Mouse (Mus musculus) thymus, adult 2 months (tissue): ENCODE data around the gene Fcrl5. TPM values are rescaled to one million over a fixed set of nuclear protein-coding genes. Genes with fewer than 3 reads are reported as not detected.

Experiments used
- DNase-seq: peaks from one replicate; pipeline ENCODE4 v3.0.0; 2021
- H3K27ac ChIP-seq: fragments of 200-500 bp; 2 replicates; pipeline ENCODE4 v1.5.1; 2012; ENCODE audit warnings: low read length, control low read depth; ENCODE audit not compliant: control insufficient read depth, insufficient read depth
- H3K27me3 ChIP-seq: fragments of 200-500 bp; 2 replicates; pipeline ENCODE4 v1.6.1; 2012; ENCODE audit warnings: mild to moderate bottlenecking, low read length, moderate library complexity, mixed read lengths; ENCODE audit not compliant: control insufficient read depth, insufficient read depth
- H3K36me3 ChIP-seq: fragments of 200-500 bp; 2 replicates; pipeline ENCODE4 v1.6.1; 2012; ENCODE audit warnings: mild to moderate bottlenecking, low read length, moderate library complexity; ENCODE audit not compliant: control insufficient read depth, insufficient read depth
- H3K4me1 ChIP-seq: fragments of 200-500 bp; replicated peaks from 2 replicates; pipeline ENCODE4 v1.6.1; 2012; ENCODE audit warnings: low read length; ENCODE audit not compliant: control insufficient read depth, insufficient read depth
- H3K4me3 ChIP-seq: fragments of 200-500 bp; 2 replicates; pipeline ENCODE4 v1.5.1; 2012; ENCODE audit warnings: mild to moderate bottlenecking, low read length, control low read depth, moderate library complexity; ENCODE audit not compliant: control insufficient read depth, insufficient read depth
- CTCF ChIP-seq: fragments of 200-500 bp; IDR thresholded peaks from 2 replicates; pipeline ENCODE4 v1.5.1; 2012; ENCODE audit warnings: mild to moderate bottlenecking, control low read depth, low read length, moderate library complexity, borderline replicate concordance; ENCODE audit not compliant: control insufficient read depth, poor library complexity, insufficient read depth; ENCODE audit errors: extremely low read depth
- POLR2A ChIP-seq: fragments of 200-500 bp; IDR thresholded peaks from 2 replicates; pipeline ENCODE4 v1.6.1; 2012; ENCODE audit warnings: mild to moderate bottlenecking, low read length, control low read depth, moderate library complexity; ENCODE audit not compliant: control insufficient read depth, poor library complexity, insufficient read depth; ENCODE audit errors: extremely low read depth
- WGBS: fragments of 180-500 bp; shearing (Covaris S2); methylation state at CpG from one replicate; pipeline ENCODE4 v1.1.7; 2018; 5-methylcytosine and 5-hydroxymethylcytosine counted together
- polyA plus RNA-seq: library from polyadenylated mRNA; depleted of rRNA; stranded (reverse); fragments of >200 nt; gene quantifications from 2 replicates; pipeline ENCODE4 v1.2.3, GENCODE M21; 2012

Gene Fcrl5
- polyA plus RNA-seq, 1 experiment = 0.86 TPM

GRCm38 (mm10) chr3:87409196-87409935 is 26.2 kb upstream of the Fcrl5 start:
- Histone ChIP-seq H3K4me3 (no peak overlapping the region), H3K27ac (no peak overlapping the region), H3K4me1 (no peaks in the 10 kb centered on the region), H3K36me3 (no peaks in the 10 kb centered on the region), H3K27me3 (no peaks in the 10 kb centered on the region)
- TF ChIP-seq POLR2A (no peak), CTCF (no peak)
- whole genome bisulfite sequencing = 96% methylated on average over 4 of the region's 4 CpGs
- DNase-seq = no peak

GRCm38 (mm10) chr3:87410605-87411004 is 25.0 kb upstream of the Fcrl5 start:
- no peak for TF ChIP-seq POLR2A
- TF ChIP-seq CTCF = no peak
- H3K4me1 ChIP-seq = no peaks in the 10 kb centered on the region
- no peaks in the 10 kb centered on the region for H3K27me3 ChIP-seq
- H3K27ac ChIP-seq = no peak overlapping the region
- DNase-seq = no peak
- no peak overlapping the region for H3K4me3 ChIP-seq
- 81% methylated on average over 6 of the region's 6 CpGs for WGBS
- no peaks in the 10 kb centered on the region for H3K36me3 ChIP-seq

GRCm38 (mm10) chr3:87411150-87411549 is 24.4 kb upstream of the Fcrl5 start:
- H3K4me1 ChIP-seq = no peaks in the 10 kb centered on the region
- no peaks in the 10 kb centered on the region for H3K36me3 ChIP-seq
- WGBS = 26% methylated on average over 12 of the region's 12 CpGs
- peak; percentile 52 for DNase-seq
- no peaks in the 10 kb centered on the region for H3K27me3 ChIP-seq
- TF ChIP-seq CTCF (peak; percentile 96), POLR2A (no peak)
- H3K27ac ChIP-seq = no peak overlapping the region
- H3K4me3 ChIP-seq = no peak overlapping the region

- Histone ChIP-seq H3K4me1 (no peaks in the 10 kb centered on the region), H3K36me3 (no peaks in the 10 kb centered on the region), H3K27me3 (no peaks in the 10 kb centered on the region), H3K4me3 (no peak overlapping the region), H3K27ac (no peak overlapping the region)
- WGBS = 78% methylated on average over 1 of the region's 1 CpGs
- TF ChIP-seq POLR2A (no peak), CTCF (no peak)
- no peak for DNase-seq
These were observed 14.9 kb upstream of the Fcrl5 start for GRCm38 (mm10) chr3:87420645-87421044.

- 92% methylated on average over 4 of the region's 4 CpGs for WGBS
- Histone ChIP-seq H3K36me3 (no peaks in the 10 kb centered on the region), H3K27ac (no peak overlapping the region), H3K27me3 (no peaks in the 10 kb centered on the region), H3K4me1 (no peaks in the 10 kb centered on the region), H3K4me3 (no peak overlapping the region)
- no peak for DNase-seq
- TF ChIP-seq CTCF = no peak
- TF ChIP-seq POLR2A = no peak
These were observed 13.1 kb upstream of the Fcrl5 start for GRCm38 (mm10) chr3:87422386-87422910.

DNA sequence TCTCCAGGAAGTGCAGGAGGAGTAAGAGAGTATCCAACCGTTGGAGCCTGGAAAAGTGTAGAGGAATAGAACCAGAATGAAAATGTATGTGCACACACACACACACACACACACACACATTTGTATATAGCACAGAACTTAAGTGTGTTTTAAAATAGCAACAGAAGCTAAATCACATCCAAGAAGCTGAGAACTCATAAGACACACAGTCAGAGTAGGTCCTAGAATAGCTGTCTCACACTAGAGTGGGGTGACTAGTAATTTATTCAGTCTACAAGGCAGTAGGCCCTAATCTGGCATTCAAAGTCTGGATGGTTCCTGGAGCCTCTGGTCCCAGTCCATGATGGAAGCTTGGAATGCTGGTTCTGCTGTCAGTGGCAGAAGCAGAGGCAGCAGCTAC is 5.0 kb downstream of the Fcrl5 start:
- 81% methylated on average over 1 of the region's 1 CpGs for WGBS

More for the DNA sequence above, 5.0 kb downstream of the Fcrl5 start:
- H3K4me3 ChIP-seq = no peak overlapping the region
- no peak for DNase-seq
- H3K36me3 ChIP-seq = no peaks in the 10 kb centered on the region
- H3K27ac ChIP-seq = no peak overlapping the region
- H3K4me1 ChIP-seq = no peaks in the 10 kb centered on the region
- no peak for TF ChIP-seq CTCF
- TF ChIP-seq POLR2A = no peak
- no peaks in the 10 kb centered on the region for H3K27me3 ChIP-seq
